Mouse (Mus musculus) C2C12 (cell line): ENCODE data around the gene Ddt. TPM values are rescaled to one million over a fixed set of nuclear protein-coding genes. Genes with fewer than 3 reads are reported as not detected.
"Not testable (repeated sequence)": the region's sequence is repeated elsewhere in the genome, so short reads cannot be mapped to it uniquely, and the experiment has no call there.

Experiments
- H3K27me3 ChIP-seq: one replicate; pipeline ENCODE4 v1.6.1; 2011; ENCODE audit not compliant: control insufficient read depth, insufficient read depth, insufficient read length
- H3K36me3 ChIP-seq: one replicate; pipeline ENCODE4 v1.6.1; 2011; ENCODE audit not compliant: control insufficient read depth, insufficient read depth
- H3K4me3 ChIP-seq: one replicate; pipeline ENCODE4 v1.5.1; 2011; ENCODE audit warnings: mild to moderate bottlenecking, control low read depth; ENCODE audit not compliant: poor library complexity, insufficient read depth, severe bottlenecking
- H3K79me2 ChIP-seq: one replicate; pipeline ENCODE4 v1.6.1; 2011; ENCODE audit not compliant: control insufficient read depth, insufficient read depth
- H3K79me3 ChIP-seq: one replicate; pipeline ENCODE4 v1.6.1; 2011; ENCODE audit warnings: low read depth, control low read depth
- H3ac ChIP-seq: one replicate; pipeline ENCODE3; 2011; ENCODE audit warnings: low read depth; ENCODE audit not compliant: control insufficient read depth, insufficient read length
- CEBPB ChIP-seq: IDR thresholded peaks from one replicate; pipeline ENCODE4 v1.6.1; 2011; ENCODE audit warnings: low read depth, mild to moderate bottlenecking, control low read depth, moderate library complexity
- CTCF ChIP-seq: IDR thresholded peaks from one replicate; pipeline ENCODE4 v1.5.1; 2011; ENCODE audit not compliant: control insufficient read depth, insufficient read depth, insufficient read length
- FOSL1 ChIP-seq: IDR thresholded peaks from one replicate; pipeline ENCODE4 v1.8.0; 2011; ENCODE audit warnings: mild to moderate bottlenecking, low read length; ENCODE audit not compliant: poor library complexity, insufficient read depth, severe bottlenecking
- MAX ChIP-seq: IDR thresholded peaks from one replicate; pipeline ENCODE4 v1.6.1; 2011; ENCODE audit warnings: mild to moderate bottlenecking, control low read depth
- MYOD1 ChIP-seq: IDR thresholded peaks from one replicate; pipeline ENCODE4 v1.6.1; 2011; ENCODE audit warnings: low read depth; ENCODE audit not compliant: control insufficient read depth, insufficient read length
- MYOG ChIP-seq: IDR thresholded peaks from one replicate; pipeline ENCODE4 v1.6.1; 2011; ENCODE audit not compliant: control insufficient read depth, insufficient read length; ENCODE audit errors: extremely low read depth
- USF1 ChIP-seq: IDR thresholded peaks from one replicate; pipeline ENCODE4 v1.6.1; 2011; ENCODE audit warnings: low read depth, mild to moderate bottlenecking, control low read depth, moderate library complexity
- polyA plus RNA-seq: library from polyadenylated mRNA; unstranded; fragments of >200 nt; fragmentation: generic; extraction: Trizol; gene quantifications from one replicate; pipeline ENCODE4 v1.2.1, GENCODE M21; 2012; ENCODE audit warnings: missing spikeins

Gene Ddt
- polyA plus RNA-seq, 1 experiment: 27.9 TPM

- no peaks in the 10 kb centered on the region for H3K79me2 ChIP-seq
- H3ac ChIP-seq: no peak overlapping the region
- H3K79me3 ChIP-seq: no peaks in the 10 kb centered on the region
- H3K27me3 ChIP-seq: peaks cover 33% of the 10 kb centered on the region
- H3K4me3 ChIP-seq: no peak overlapping the region
- H3K36me3 ChIP-seq: no peaks in the 10 kb centered on the region
- TF ChIP-seq MYOD1 (no peak), CTCF (no peak), USF1 (no peak), CEBPB (no peak), MAX (no peak), FOSL1 (no peak), MYOG (no peak)
Observed at GRCm38 (mm10) chr10:75779206-75780174, 6.3 kb upstream of the Ddt start.

- H3K79me3 ChIP-seq: no peaks in the 10 kb centered on the region
- H3K27me3 ChIP-seq: peaks cover 30% of the 10 kb centered on the region
- no peak overlapping the region for H3ac ChIP-seq
- no peaks in the 10 kb centered on the region for H3K36me3 ChIP-seq
- H3K4me3 ChIP-seq: no peak overlapping the region
- no peak for TF ChIP-seq CEBPB
- TF ChIP-seq CTCF: no peak
- no peak for TF ChIP-seq MYOD1
- no peak for TF ChIP-seq MAX
- no peak for TF ChIP-seq MYOG
- TF ChIP-seq USF1: no peak
- TF ChIP-seq FOSL1: no peak
- H3K79me2 ChIP-seq: no peaks in the 10 kb centered on the region
Observed at GRCm38 (mm10) chr10:75777885-75778284, 4.7 kb upstream of the Ddt start.

- no peaks in the 10 kb centered on the region for H3K79me3 ChIP-seq
Observed at GRCm38 (mm10) chr10:75776562-75776961, 3.3 kb upstream of the Ddt start.

GRCm38 (mm10) chr10:75774587-75774986, 1.4 kb upstream of the Ddt start:
- H3K27me3 ChIP-seq: peaks cover 11% of the 10 kb centered on the region
- H3K4me3 ChIP-seq: no peak overlapping the region
- TF ChIP-seq CEBPB: no peak
- no peak for TF ChIP-seq MYOD1
- no peak for TF ChIP-seq USF1
- TF ChIP-seq MYOG: no peak
- TF ChIP-seq CTCF: no peak
- TF ChIP-seq MAX: no peak
- TF ChIP-seq FOSL1: no peak
- H3K79me3 ChIP-seq: no peaks in the 10 kb centered on the region
- H3K36me3 ChIP-seq: no peaks in the 10 kb centered on the region
- H3ac ChIP-seq: no peak overlapping the region
- no peaks in the 10 kb centered on the region for H3K79me2 ChIP-seq

More at GRCm38 (mm10) chr10:75776562-75776961, 3.3 kb upstream of the Ddt start:
- H3K4me3 ChIP-seq: no peak overlapping the region
- H3ac ChIP-seq: no peak overlapping the region
- H3K79me2 ChIP-seq: no peaks in the 10 kb centered on the region
- H3K36me3 ChIP-seq: no peaks in the 10 kb centered on the region
- H3K27me3 ChIP-seq: peaks cover 27% of the 10 kb centered on the region
- TF ChIP-seq FOSL1: no peak
- no peak for TF ChIP-seq MYOD1
- TF ChIP-seq CTCF: no peak
- TF ChIP-seq USF1: no peak
- TF ChIP-seq MYOG: no peak
- TF ChIP-seq MAX: no peak

- Histone ChIP-seq H3K27me3 (peaks cover 6% of the 10 kb centered on the region), H3K36me3 (no peaks in the 10 kb centered on the region), H3K4me3 (no peak overlapping the region), H3K79me3 (no peaks in the 10 kb centered on the region), H3K79me2 (no peaks in the 10 kb centered on the region), H3ac (no peak overlapping the region)
- TF ChIP-seq CEBPB: no peak
- TF ChIP-seq MAX: no peak
- no peak for TF ChIP-seq CTCF
- TF ChIP-seq MYOD1: no peak
- no peak for TF ChIP-seq MYOG
Observed at GRCm38 (mm10) chr10:75774102-75774501, 888 bp upstream of the Ddt start.

GRCm38 (mm10) chr10:75767756-75768155, 5.5 kb downstream of the Ddt start:
- H3K79me3 ChIP-seq: peaks cover 11% of the 10 kb centered on the region
- H3K36me3 ChIP-seq, H3K4me3 ChIP-seq, H3ac ChIP-seq, H3K27me3 ChIP-seq: not testable (repeated sequence)
- H3K79me2 ChIP-seq: peaks cover 14% of the 10 kb centered on the region
